Comparison of ENCODE assay signal across 8 mouse cellular contexts in the genomic region with DNA sequence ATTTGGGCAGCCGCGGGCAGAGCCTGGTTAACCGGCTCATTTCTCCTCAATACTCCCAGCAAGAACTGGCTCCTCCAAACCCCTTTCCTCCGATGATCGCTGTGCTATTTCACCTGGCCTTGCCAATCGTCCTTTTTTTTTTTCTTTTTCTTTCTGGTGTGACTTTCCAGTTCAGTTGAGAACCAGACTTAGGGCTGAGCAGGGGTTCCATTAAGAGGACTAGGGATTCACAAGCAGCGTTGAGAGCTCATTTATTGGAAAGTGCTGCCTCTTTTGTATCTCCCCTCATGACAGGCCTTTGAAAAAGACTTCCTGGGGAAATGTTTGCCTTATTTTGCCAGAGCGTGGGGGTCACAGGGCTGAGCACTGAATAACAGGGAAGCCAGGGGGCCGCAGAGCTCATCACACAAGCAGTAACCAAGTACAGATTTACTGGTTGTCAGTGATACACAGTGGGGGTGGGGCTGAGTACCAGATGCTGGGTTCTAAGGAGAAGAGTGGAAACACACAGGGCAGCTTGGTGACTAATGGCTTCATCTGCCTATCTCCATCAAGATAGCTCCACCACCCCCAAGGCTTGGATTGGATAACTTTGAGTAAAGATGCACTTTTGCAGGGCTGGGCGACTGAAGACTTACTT. TPM values are rescaled to one million over a fixed set of nuclear protein-coding genes. Genes with fewer than 3 reads are reported as not detected.
A peak's percentile ranks its signal among the peaks of the same experiment; 100 is the strongest.
DNase-seq lines count a peak whose midpoint lies in the region; ATAC-seq lines count a peak whose summit lies in the region.

No protein-coding gene starts in this region.

- peaks cover 29% of the 10 kb centered on the region for H3K4me1 ChIP-seq in heart, embryonic 10.5 days
- H3K4me1 ChIP-seq in hindbrain, embryonic 16.5 days (ENCODE audit: control insufficient read depth, insufficient read depth, low read depth, low read length): peaks cover 17% of the 10 kb centered on the region
- H3K4me1 ChIP-seq in midbrain, embryonic 16.5 days (ENCODE audit: control insufficient read depth, insufficient read depth, low read length): peaks cover 30% of the 10 kb centered on the region

- peaks cover 81% of the 10 kb centered on the region for H3K27me3 ChIP-seq in heart, embryonic 10.5 days (ENCODE audit: insufficient read depth, poor library complexity, severe bottlenecking)
- H3K27me3 ChIP-seq in hindbrain, embryonic 16.5 days (replicated peaks; ENCODE audit: control insufficient read depth, insufficient read depth, low read length): no peaks in the 10 kb centered on the region
- H3K27me3 ChIP-seq in midbrain, embryonic 16.5 days (ENCODE audit: control insufficient read depth, insufficient read depth, low read depth, low read length): peaks cover 7% of the 10 kb centered on the region; the same call in 1 of the 2 replicates

- H3K36me3 ChIP-seq in heart, embryonic 10.5 days: no peaks in the 10 kb centered on the region
- no peaks in the 10 kb centered on the region for H3K36me3 ChIP-seq in hindbrain, embryonic 16.5 days (ENCODE audit: control insufficient read depth, insufficient read depth, low read length)
- no peaks in the 10 kb centered on the region for H3K36me3 ChIP-seq in midbrain, embryonic 16.5 days (ENCODE audit: control insufficient read depth, insufficient read depth, low read length)

- WGBS in heart, embryonic 10.5 days: 8% methylated on average over 10 of the region's 10 CpGs
- WGBS in hindbrain, embryonic 16.5 days: 6% methylated on average over 10 of the region's 10 CpGs
- WGBS in midbrain, embryonic 16.5 days: 4% methylated on average over 10 of the region's 10 CpGs

- peak overlapping the region; percentile 87; the same call in 1 of the 2 replicates for H3K9ac ChIP-seq in hindbrain, embryonic 16.5 days (ENCODE audit: low read depth, low read length)
- peak overlapping the region; percentile 80 for H3K9ac ChIP-seq in midbrain, embryonic 16.5 days (ENCODE audit: low read depth, low read length)

- no peaks in the 10 kb centered on the region for H3K9me3 ChIP-seq in heart, embryonic 10.5 days
- H3K9me3 ChIP-seq in hindbrain, embryonic 16.5 days (ENCODE audit: control insufficient read depth, low read length): peaks cover 5% of the 10 kb centered on the region; the same call in 1 of the 2 replicates
- H3K9me3 ChIP-seq in midbrain, embryonic 16.5 days (replicated peaks; ENCODE audit: control insufficient read depth, low read length, poor library complexity, severe bottlenecking): peaks cover 3% of the 10 kb centered on the region; the same call in 1 of the 2 replicates

- no peak for ATAC-seq in hindbrain, embryonic 16.5 days
- ATAC-seq in midbrain, embryonic 16.5 days: no peak
- no peak for ATAC-seq in megakaryocyte-erythroid progenitor cell, adult 5-6 weeks (replicated peaks; ENCODE audit: low FRiP score, low TSS enrichment, poor library complexity, severe bottlenecking)

- H3K4me2 ChIP-seq in hindbrain, embryonic 16.5 days (ENCODE audit: low read length): peak overlapping the region; percentile 97
- peak overlapping the region; percentile 74 for H3K4me2 ChIP-seq in midbrain, embryonic 16.5 days (ENCODE audit: low read length)

- 0 out of 2 replicates have a peak overlapping the region, but pooled peaks have one; percentile 73 for H3K4me3 ChIP-seq in heart, embryonic 10.5 days
- peak overlapping the region; percentile 75 for H3K4me3 ChIP-seq in hindbrain, embryonic 16.5 days (ENCODE audit: low read length)
- peak overlapping the region; percentile 61 for H3K4me3 ChIP-seq in midbrain, embryonic 16.5 days (ENCODE audit: low read depth, low read length)

- DNase-seq in heart, embryonic 10.5 days (ENCODE audit: low spot score): no peak
- DNase-seq in heart, adult 9 months (ENCODE audit: low spot score in 2 of 2): no peak
- peak; percentile 57 for DNase-seq in embryo, embryonic 11 days
- no peak for DNase-seq in gastrocnemius, postnatal 25 days
- DNase-seq in frontal cortex, postnatal 25 days (ENCODE audit: low spot score in 2 of 2): no peak

- H3K27ac ChIP-seq in heart, embryonic 10.5 days: no peak overlapping the region
- H3K27ac ChIP-seq in hindbrain, embryonic 16.5 days (ENCODE audit: low read depth, low read length): no peak overlapping the region
- peak overlapping the region; percentile 79 for H3K27ac ChIP-seq in midbrain, embryonic 16.5 days (ENCODE audit: low read length)

RNA-seq across cellular contexts. Expression of gene Sorcs3, which starts 2.0 kb away (rescaled TPM):
- 0.49 and 0.57 TPM in 2 replicates for polyA plus RNA-seq in heart, embryonic 10.5 days (2016; fragmentation: Nextera tagmentation; extraction: Ambion mirVana)
- 14.5 and 16.5 TPM in 2 replicates for polyA plus RNA-seq in hindbrain, embryonic 16.5 days (2015; fragmentation: Nextera tagmentation; extraction: Ambion mirVana)
- 17.5 and 18.3 TPM in 2 replicates for polyA plus RNA-seq in midbrain, embryonic 16.5 days (2015; fragmentation: Nextera tagmentation; extraction: Ambion mirVana)
- not detected in 2 replicates for total RNA-seq in megakaryocyte-erythroid progenitor cell, adult 5-6 weeks (2014; fragmentation: Nextera tagmentation)
- total RNA-seq in megakaryocyte-erythroid progenitor cell, adult 5-6 weeks (2017): not detected in 2 replicates
- not detected for total RNA-seq in gastrocnemius, postnatal 25 days (2021)
